Mouse (Mus musculus): ENCODE results near the gene Gabarap. TPM values are rescaled to one million over a fixed set of nuclear protein-coding genes. Genes with fewer than 3 reads are reported as not detected.

Gabarap gene
- total RNA-seq, 1 experiment from 2014 or later, result 344 TPM

Small RNAs within 50 kb of the gene (microRNA-seq; reads per million reads assigned to microRNA genes)
- gene Gm44349 (0.38 to 0.85 reads per million in 2 experiments), gene Mir324 (2,375 to 3,180 reads per million in 2 experiments)

Other genes starting within 250 kb of the Gabarap start
- gene Polr2a, start 232.5 kb upstream of the Gabarap start, total RNA-seq (2021), result 78.0 and 84.0 TPM in 2 replicates
- not detected in 2 replicates for gene Slc35g3, start 229.2 kb upstream of the Gabarap start, total RNA-seq (2021)
- 39.9 and 42.4 TPM in 2 replicates for gene Zbtb4, start 225.2 kb upstream of the Gabarap start, total RNA-seq (2021)
- gene Chrnb1, start 195.2 kb upstream of the Gabarap start, total RNA-seq (2021), result 2.4 and 3.2 TPM in 2 replicates
- 3.5 and 3.8 TPM in 2 replicates for gene Fgf11, start 189.3 kb upstream of the Gabarap start, total RNA-seq (2021)
- gene Tmem102, start 185.5 kb upstream of the Gabarap start, total RNA-seq (2021), result 0.74 and 1.1 TPM in 2 replicates
- gene Gm39566, start 175.8 kb upstream of the Gabarap start, total RNA-seq (2021), result not detected in 2 replicates
- not detected in 2 replicates for gene Spem2, start 172.7 kb upstream of the Gabarap start, total RNA-seq (2021)
- gene Spem1, start 169.0 kb upstream of the Gabarap start, total RNA-seq (2021), result 0.38 TPM in 1 of 2 replicates, not detected in the other
- 17.6 and 20.6 TPM in 2 replicates for gene Nlgn2, start 153.4 kb upstream of the Gabarap start, total RNA-seq (2021)
- gene Tmem256, start 152.6 kb upstream of the Gabarap start, total RNA-seq (2021), result 114 and 128 TPM in 2 replicates
- 50.5 and 51.3 TPM in 2 replicates for gene Plscr3, start 144.8 kb upstream of the Gabarap start, total RNA-seq (2021)
- 0.30 TPM in 1 of 2 replicates, not detected in the other for gene Tnk1, start 132.4 kb upstream of the Gabarap start, total RNA-seq (2021)
- gene Tmem95, start 113.1 kb upstream of the Gabarap start, total RNA-seq (2021), result not detected in 2 replicates
- 4.1 and 4.4 TPM in 2 replicates for gene Kctd11, start 109.7 kb upstream of the Gabarap start, total RNA-seq (2021)
- gene Acap1, start 95.6 kb upstream of the Gabarap start, total RNA-seq (2021), result 2.1 and 14.4 TPM in 2 replicates
- gene 2810408A11Rik, start 90.2 kb upstream of the Gabarap start, total RNA-seq (2021), result 1.8 and 2.1 TPM in 2 replicates
- gene Neurl4, start 90.1 kb upstream of the Gabarap start, total RNA-seq (2021), result 45.9 and 48.8 TPM in 2 replicates
- 52.3 and 57.3 TPM in 2 replicates for gene Gps2, start 77.3 kb upstream of the Gabarap start, total RNA-seq (2021)
- gene Eif5a, start 69.2 kb upstream of the Gabarap start, total RNA-seq (2021), result 616 and 636 TPM in 2 replicates
- 27.3 and 39.6 TPM in 2 replicates for gene Ybx2, start 55.3 kb upstream of the Gabarap start, total RNA-seq (2021)
- 65.2 and 78.7 TPM in 2 replicates for gene Slc2a4, start 43.0 kb upstream of the Gabarap start, total RNA-seq (2021)
- gene Cldn7, start 26.4 kb upstream of the Gabarap start, total RNA-seq (2021), result 1.1 TPM in 1 of 2 replicates, not detected in the other
- gene Ctdnep1, start 10.0 kb upstream of the Gabarap start, total RNA-seq (2021), result 128 and 129 TPM in 2 replicates
- gene Elp5, start 8.6 kb upstream of the Gabarap start, total RNA-seq (2021), result 65.2 and 73.2 TPM in 2 replicates
- gene Phf23, start 4.6 kb downstream of the Gabarap start, total RNA-seq (2021), result 47.3 and 53.2 TPM in 2 replicates
- 16.0 and 23.1 TPM in 2 replicates for gene Dvl2, start 9.5 kb downstream of the Gabarap start, total RNA-seq (2021)
- 1,177 and 1,207 TPM in 2 replicates for gene Acadvl, start 24.3 kb downstream of the Gabarap start, total RNA-seq (2021)
- 31.9 and 37.0 TPM in 2 replicates for gene Dlg4, start 25.8 kb downstream of the Gabarap start, total RNA-seq (2021)
- gene Asgr1, start 62.9 kb downstream of the Gabarap start, total RNA-seq (2021), result 2.2 and 47.3 TPM in 2 replicates
- 1.9 and 30.0 TPM in 2 replicates for gene Asgr2, start 101.5 kb downstream of the Gabarap start, total RNA-seq (2021)
- 1.8 and 3.3 TPM in 2 replicates for gene Mgl2, start 139.2 kb downstream of the Gabarap start, total RNA-seq (2021)
- gene Clec10a, start 165.1 kb downstream of the Gabarap start, total RNA-seq (2021), result 4.2 and 8.2 TPM in 2 replicates
- gene Slc16a11, start 221.6 kb downstream of the Gabarap start, total RNA-seq (2021), result 0.53 and 0.96 TPM in 2 replicates
- gene Slc16a13, start 229.9 kb downstream of the Gabarap start, total RNA-seq (2021), result 5.3 and 5.6 TPM in 2 replicates
- gene Bcl6b, start 238.7 kb downstream of the Gabarap start, total RNA-seq (2021), result 27.0 and 28.1 TPM in 2 replicates
- 55.7 and 62.4 TPM in 2 replicates for gene 0610010K14Rik, start 246.8 kb downstream of the Gabarap start, total RNA-seq (2021)
- gene Gm21988, start 248.7 kb downstream of the Gabarap start, total RNA-seq (2021), result 3.6 and 5.4 TPM in 2 replicates
- 215 and 239 TPM in 2 replicates for gene Rnasek, start 248.7 kb downstream of the Gabarap start, total RNA-seq (2021)